Mouse (Mus musculus) midbrain, postnatal 0 days (tissue): Measurements from ENCODE around the gene Gm5089. TPM values are rescaled to one million over a fixed set of nuclear protein-coding genes. Genes with fewer than 3 reads are reported as not detected.

Experiments used
- ATAC-seq: fragments of 200-750 bp; cut with Nextera tagmentation; 2 replicates; pipeline ENCODE4 v1.8.0; 2017; ENCODE audit warnings: moderate number of reproducible peaks, mild to moderate bottlenecking, moderate TSS enrichment, moderate library complexity; ENCODE audit not compliant: low FRiP score
- DNase-seq: peaks from one replicate; pipeline ENCODE4 v3.0.0-alpha.2; 2015; ENCODE audit warnings: low spot score
- H3K27ac ChIP-seq: fragments of 300-500 bp; sonication (generic); 2 replicates; pipeline ENCODE4 v1.5.1; 2014; ENCODE audit warnings: low read depth, mild to moderate bottlenecking, low read length, mixed read lengths
- H3K27me3 ChIP-seq: fragments of 300-500 bp; sonication (generic); 2 replicates; pipeline ENCODE4 v1.6.1; 2014; ENCODE audit warnings: low read length, control low read depth, mixed read lengths; ENCODE audit not compliant: insufficient read depth
- H3K36me3 ChIP-seq: fragments of 300-500 bp; sonication (generic); 2 replicates; pipeline ENCODE4 v1.6.1; 2014; ENCODE audit warnings: low read length, control low read depth, mixed read lengths; ENCODE audit not compliant: insufficient read depth
- H3K4me1 ChIP-seq: fragments of 300-500 bp; sonication (generic); 2 replicates; pipeline ENCODE4 v1.6.1; 2014; ENCODE audit warnings: mild to moderate bottlenecking, control low read depth, antibody characterized with exemption, low read length, mixed read lengths; ENCODE audit not compliant: insufficient read depth
- H3K4me2 ChIP-seq: fragments of 300-500 bp; sonication (generic); 2 replicates; pipeline ENCODE4 v1.6.1; 2014; ENCODE audit warnings: low read depth, mild to moderate bottlenecking, low read length, mixed read lengths; ENCODE audit not compliant: poor library complexity, severe bottlenecking
- H3K4me3 ChIP-seq: fragments of 300-500 bp; sonication (generic); 2 replicates; pipeline ENCODE4 v1.5.1; 2014; ENCODE audit warnings: low read depth, mild to moderate bottlenecking, low read length, moderate library complexity
- H3K9ac ChIP-seq: fragments of 300-500 bp; sonication (generic); replicated peaks from 2 replicates; pipeline ENCODE4 v1.6.1; 2014; ENCODE audit warnings: mild to moderate bottlenecking, low read length, moderate library complexity, mixed read lengths; ENCODE audit not compliant: poor library complexity, severe bottlenecking
- H3K9me3 ChIP-seq: fragments of 300-500 bp; sonication (generic); 2 replicates; pipeline ENCODE4 v1.6.1; 2016; ENCODE audit warnings: low read length, control low read depth
- CTCF ChIP-seq: IDR thresholded peaks from 2 replicates; pipeline ENCODE4 v1.5.1; 2016; ENCODE audit warnings: antibody characterized with exemption, mild to moderate bottlenecking
- WGBS: fragments of 180-500 bp; shearing (Covaris S2); extraction: QIAGEN DNeasy Blood & Tissue Kit; methylation state at CpG from one replicate; pipeline ENCODE4 v1.1.7; 2014; 5-methylcytosine and 5-hydroxymethylcytosine counted together
- polyA plus RNA-seq: library from polyadenylated mRNA; unstranded; fragments of >200 nt; fragmentation: Nextera tagmentation; extraction: Ambion mirVana; gene quantifications from 2 replicates; pipeline ENCODE4 v1.2.1, GENCODE M21; 2015
- total RNA-seq: library from RNA; depleted of rRNA; stranded (reverse); fragments of >200 nt; gene quantifications from 2 replicates; pipeline ENCODE4 v1.2.3, GENCODE M21; 2014; rRNA removed

The Gm5089 gene
- total and polyA plus RNA-seq, 2 experiments from 2014 or later = 1.9 TPM; not detected in 1

DNA sequence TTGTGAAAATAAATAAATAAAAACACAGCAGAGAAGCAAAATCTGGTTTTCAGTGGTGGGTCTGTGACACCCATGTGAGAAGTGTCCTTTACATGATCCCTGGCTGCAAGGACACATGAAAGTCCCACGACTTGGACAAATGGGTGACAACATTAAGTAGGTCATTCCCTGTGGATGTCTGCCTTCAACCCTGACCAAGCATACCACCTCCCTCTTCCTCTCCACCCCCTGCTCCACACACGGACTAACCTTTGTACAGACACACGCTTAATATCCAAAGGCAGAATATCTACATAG, 65.7 kb downstream of the Gm5089 start:
- ATAC-seq (no peak), DNase-seq (no peak)
- Histone ChIP-seq H3K4me1 (no peaks in the 10 kb centered on the region), H3K27me3 (peaks cover 62% of the 10 kb centered on the region), H3K4me3 (no peak overlapping the region), H3K9ac (no peak overlapping the region), H3K27ac (no peak overlapping the region), H3K4me2 (no peak overlapping the region), H3K9me3 (no peaks in the 10 kb centered on the region), H3K36me3 (no peaks in the 10 kb centered on the region)
- no peak for TF ChIP-seq CTCF
- WGBS = 72% methylated on average over 3 of the region's 3 CpGs

Other genes starting within 250 kb of the Gm5089 start
- gene Zic5, start 14.6 kb upstream of the Gm5089 start, total RNA-seq = 10.7 and 24.8 TPM in 2 replicates
- gene Zic5, start 14.6 kb upstream of the Gm5089 start, polyA plus RNA-seq = 4.4 and 8.8 TPM in 2 replicates
- gene Zic2, start 24.3 kb upstream of the Gm5089 start, total RNA-seq = 69.2 and 106 TPM in 2 replicates
- 6.9 and 13.9 TPM in 2 replicates for gene Zic2, start 24.3 kb upstream of the Gm5089 start, polyA plus RNA-seq
- gene Gm10837, start 39.5 kb upstream of the Gm5089 start, total RNA-seq = 0.19 and 0.38 TPM in 2 replicates
- gene Gm10837, start 39.5 kb upstream of the Gm5089 start, polyA plus RNA-seq = 0.21 and 0.32 TPM in 2 replicates
- gene Pcca, start 83.2 kb upstream of the Gm5089 start, total RNA-seq = 9.2 and 16.7 TPM in 2 replicates
- 22.1 and 27.2 TPM in 2 replicates for gene Pcca, start 83.2 kb upstream of the Gm5089 start, polyA plus RNA-seq